Mouse (Mus musculus): Measurements from ENCODE around the gene Ssxb6. TPM values are rescaled to one million over a fixed set of nuclear protein-coding genes. Genes with fewer than 3 reads are reported as not detected.
"Not testable (repeated sequence)": the region's sequence is repeated elsewhere in the genome, so short reads cannot be mapped to it uniquely, and the experiment has no call there.

Gene Ssxb6
- not detected in 2 replicates for polyA plus RNA-seq (2012; rRNA removed)

GRCm38 (mm10) chrX:8548155-8548554, at the start of gene Ssxb6:
Gene Ssxb6, minus strand, starts transcription at chrX:8548255.
- not testable (repeated sequence) for H3K4me1 ChIP-seq (ENCODE audit: control insufficient read depth, insufficient read depth, low read length); H3K27ac ChIP-seq (ENCODE audit: insufficient read depth, low read depth, low read length); H3K4me3 ChIP-seq (ENCODE audit: insufficient read depth, low read depth, low read length); H3K36me3 ChIP-seq (ENCODE audit: control insufficient read depth, insufficient read depth, low read length); H3K27me3 ChIP-seq (replicated peaks; ENCODE audit: control insufficient read depth, insufficient read depth, low read length); DNase-seq
- 65% methylated on average over 4 of the region's 4 CpGs for WGBS

GRCm38 (mm10) chrX:8591716-8592115, 43.7 kb upstream of the Ssxb6 start, which contains the start of gene Ssxb3:
Gene Ssxb3, minus strand, starts transcription at chrX:8591816.
- H3K4me3 ChIP-seq (ENCODE audit: insufficient read depth, low read depth, low read length); H3K27me3 ChIP-seq (replicated peaks; ENCODE audit: control insufficient read depth, insufficient read depth, low read length); H3K27ac ChIP-seq (ENCODE audit: insufficient read depth, low read depth, low read length); H3K36me3 ChIP-seq (ENCODE audit: control insufficient read depth, insufficient read depth, low read length); H3K4me1 ChIP-seq (ENCODE audit: control insufficient read depth, insufficient read depth, low read length); DNase-seq: not testable (repeated sequence)
- 24% methylated on average over 1 of the region's 1 CpGs for WGBS

- H3K4me3 ChIP-seq (ENCODE audit: insufficient read depth, low read depth, low read length) = no peak within 1 kb of the TSS
- no peaks in the 10 kb centered on the region for H3K4me1 ChIP-seq (ENCODE audit: control insufficient read depth, insufficient read depth, low read length)
- TF ChIP-seq POLR2A (IDR thresholded peaks at IDR 0.05; ENCODE audit: low read depth, low read length) (no peak), CTCF (conservative IDR thresholded peaks at IDR 0.05; ENCODE audit: insufficient read depth, insufficient read length, low read depth, low read length) (no peak)
- H3K27me3 ChIP-seq (replicated peaks; ENCODE audit: control insufficient read depth, insufficient read depth, low read length) = no peaks in the 10 kb centered on the region
- H3K36me3 ChIP-seq (ENCODE audit: control insufficient read depth, insufficient read depth, low read length) = no peaks in the 10 kb centered on the region
- DNase-seq = no peak
- H3K27ac ChIP-seq (ENCODE audit: insufficient read depth, low read depth, low read length) = no peak within 1 kb of the TSS
- WGBS = 76% methylated on average over 2 of the region's 2 CpGs
Observed at GRCm38 (mm10) chrX:8524854-8525253, 23.2 kb downstream of the Ssxb6 start, which contains the start of gene Gm14459. Gene Gm14459, minus strand, starts transcription at chrX:8524954.

Other genes starting within 250 kb of the Ssxb6 start
- gene Ssxb10, start 220.8 kb downstream of the Ssxb6 start, polyA plus RNA-seq (2012; rRNA removed) = not detected in 2 replicates
- gene Ssxb9, start 181.3 kb downstream of the Ssxb6 start, polyA plus RNA-seq (2012; rRNA removed) = not detected in 2 replicates
- not detected in 2 replicates for gene Ssxb1, start 134.9 kb downstream of the Ssxb6 start, polyA plus RNA-seq (2012; rRNA removed)
- not detected in 2 replicates for gene Ssxb2, start 86.5 kb downstream of the Ssxb6 start, polyA plus RNA-seq (2012; rRNA removed)
- gene Gm14459, start 23.3 kb downstream of the Ssxb6 start, polyA plus RNA-seq (2012; rRNA removed) = not detected in 2 replicates
- not detected in 2 replicates for gene Ssxb3, start 43.6 kb upstream of the Ssxb6 start, polyA plus RNA-seq (2012; rRNA removed)
- not detected in 2 replicates for gene Ssxb8, start 142.6 kb upstream of the Ssxb6 start, polyA plus RNA-seq (2012; rRNA removed)
- not detected in 2 replicates for gene Ssx9, start 200.2 kb upstream of the Ssxb6 start, polyA plus RNA-seq (2012; rRNA removed)